Mouse (Mus musculus) heart, postnatal 14 days (tissue): ENCODE data around the gene Pigm. TPM values are rescaled to one million over a fixed set of nuclear protein-coding genes. Genes with fewer than 3 reads are reported as not detected.

Experiments
- DNase-seq, 2 experiments: peaks; one replicate each; pipeline ENCODE4 v3.0.0; 2021 to 2022
- intact Hi-C: fragments of 180-260 bp; cut with DNase I; formaldehyde crosslinking; loops from one replicate; pipeline ENCODE4 v1.15.1; 2025
- long read RNA-seq, 2 experiments: library from polyadenylated mRNA; stranded (forward); transcript quantifications; one replicate each; pipeline ENCODE4 v2.0.0; 2021
- total RNA-seq, 2 experiments: library from RNA; stranded (reverse); gene quantifications; 2 replicates each; pipeline ENCODE4 v1.2.3; 2021

The Pigm gene
- total RNA-seq, result 1 to 10 TPM; 6.4 to 7.1 TPM
- long read RNA-seq, experiment 1, full-length matches to known transcripts, result 4 of 4 reads
- long read RNA-seq, experiment 1, partial matches to known transcripts, result 0 of 4 reads
- long read RNA-seq, experiment 1, other reads (novel, unspliced or antisense), result 0 of 4 reads
- long read RNA-seq, experiment 2, full-length matches to known transcripts, result 10 of 10 reads
- long read RNA-seq, experiment 2, partial matches to known transcripts, result 0 of 10 reads
- long read RNA-seq, experiment 2, other reads (novel, unspliced or antisense), result 0 of 10 reads

GRCm38 (mm10) chr1:172376198-172376667 is at the start of gene Pigm:
TSS of gene Pigm (plus strand) at chr1:172376546.
- intact Hi-C loops, result no loop called here
- peak; percentile 97 to 98 for DNase-seq

GRCm38 (mm10) chr1:172326684-172327083 is 49.7 kb upstream of the Pigm start:
- no peak for DNase-seq
- intact Hi-C loops, result no loop called here

GRCm38 (mm10) chr1:172327206-172328001 is 48.9 kb upstream of the Pigm start:
- intact Hi-C loops, result no loop called here
- no peak for DNase-seq

- intact Hi-C loops, result no loop called here
- DNase-seq, result no peak
Measured at GRCm38 (mm10) chr1:172328041-172328440, 48.3 kb upstream of the Pigm start.

- no peak for DNase-seq
- intact Hi-C loops, result no loop called here
Measured at GRCm38 (mm10) chr1:172328461-172328860, 47.9 kb upstream of the Pigm start.

GRCm38 (mm10) chr1:172329131-172329530 is 47.2 kb upstream of the Pigm start, which contains the start of gene Kcnj9:
TSS of gene Kcnj9 (minus strand) at chr1:172329318.
- DNase-seq, result no peak
- intact Hi-C loops, result no loop called here

- intact Hi-C loops, result no loop called here
- no peak for DNase-seq
Measured at GRCm38 (mm10) chr1:172329616-172330015, 46.7 kb upstream of the Pigm start.

GRCm38 (mm10) chr1:172331422-172331947 is 44.9 kb upstream of the Pigm start:
- intact Hi-C loops, result no loop called here
- DNase-seq, result no peak

- DNase-seq, result no peak
- intact Hi-C loops, result no loop called here
Measured at GRCm38 (mm10) chr1:172332925-172333324, 43.4 kb upstream of the Pigm start.

- intact Hi-C loops, result no loop called here
- no peak for DNase-seq
Measured at GRCm38 (mm10) chr1:172333512-172333911, 42.8 kb upstream of the Pigm start.

- intact Hi-C loops, result no loop called here
- no peak for DNase-seq
Measured at GRCm38 (mm10) chr1:172335804-172336203, 40.5 kb upstream of the Pigm start.

- intact Hi-C loops, result no loop called here
- DNase-seq, result no peak
Measured at GRCm38 (mm10) chr1:172337411-172338185, 38.7 kb upstream of the Pigm start.

- DNase-seq, result peak; percentile 58 to 65
Measured at GRCm38 (mm10) chr1:172340729-172341321, 35.5 kb upstream of the Pigm start, which contains the start of gene Kcnj10. TSS of gene Kcnj10 (plus strand) at chr1:172341210.

GRCm38 (mm10) chr1:172341386-172341785 is 35.0 kb upstream of the Pigm start:
- intact Hi-C loops, result no loop called here
- DNase-seq, result no peak

More at GRCm38 (mm10) chr1:172340729-172341321, 35.5 kb upstream of the Pigm start, which contains the start of gene Kcnj10:
- intact Hi-C loops, result no loop called here

- DNase-seq, result no peak
- intact Hi-C loops, result no loop called here
Measured at GRCm38 (mm10) chr1:172342729-172343128, 33.6 kb upstream of the Pigm start.

GRCm38 (mm10) chr1:172343914-172344313 is 32.4 kb upstream of the Pigm start:
- intact Hi-C loops, result no loop called here
- DNase-seq, result no peak

- intact Hi-C loops, result no loop called here
Measured at GRCm38 (mm10) chr1:172344820-172345219, 31.5 kb upstream of the Pigm start.

GRCm38 (mm10) chr1:172346707-172347106 is 29.6 kb upstream of the Pigm start:
- no peak for DNase-seq
- intact Hi-C loops, result no loop called here

More at GRCm38 (mm10) chr1:172344820-172345219, 31.5 kb upstream of the Pigm start:
- DNase-seq, result no peak

- no peak for DNase-seq
Measured at GRCm38 (mm10) chr1:172347382-172347781, 29.0 kb upstream of the Pigm start.

GRCm38 (mm10) chr1:172349504-172349903 is 26.8 kb upstream of the Pigm start:
- intact Hi-C loops, result no loop called here
- no peak for DNase-seq

More at GRCm38 (mm10) chr1:172347382-172347781, 29.0 kb upstream of the Pigm start:
- intact Hi-C loops, result no loop called here
